Mouse (Mus musculus): Measurements from ENCODE around the gene B3galt6. TPM values are rescaled to one million over a fixed set of nuclear protein-coding genes. Genes with fewer than 3 reads are reported as not detected.

Gene B3galt6
- total RNA-seq, 1 experiment = 11.9 TPM

DNA sequence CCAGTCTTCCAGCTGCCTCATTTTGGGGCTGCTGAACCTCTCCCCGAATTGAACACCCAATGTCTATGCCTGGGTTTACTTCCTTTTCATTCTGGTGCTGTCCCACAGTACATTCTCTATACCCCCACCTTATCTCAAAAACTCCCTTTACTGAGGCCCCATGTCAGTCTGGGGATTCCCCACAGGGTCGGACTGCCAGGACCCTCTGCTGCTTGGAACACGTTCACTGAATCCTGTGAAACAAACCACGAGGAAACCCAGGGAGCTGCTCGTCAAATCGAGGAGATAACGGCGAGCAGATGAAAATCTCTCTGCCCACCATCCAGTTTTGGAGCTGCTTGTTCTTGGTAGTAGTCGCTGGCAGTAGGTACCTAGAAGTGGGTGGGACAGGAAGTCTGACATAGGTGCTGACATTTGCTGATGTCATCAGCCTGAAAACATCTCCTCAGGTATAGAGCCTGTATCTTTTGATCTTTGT is 29.5 kb upstream of the B3galt6 start:
- no peaks in the 10 kb centered on the region for H3K9me3 ChIP-seq (ENCODE audit: control insufficient read depth, insufficient read depth, low read depth, low read length)
- no peak overlapping the region for H3K4me3 ChIP-seq (ENCODE audit: insufficient read depth in 1 of 2, low read depth in 1 of 2, low read length in 2 of 2, poor library complexity in 1 of 2, severe bottlenecking in 1 of 2)
- H3K9ac ChIP-seq (ENCODE audit: insufficient read depth, low read depth, low read length, poor library complexity, severe bottlenecking) = no peak overlapping the region
- TF ChIP-seq MAFK (IDR thresholded peaks at IDR 0.05; ENCODE audit: insufficient read depth, low read depth, low read length) = no peak
- TF ChIP-seq ZNF384 (IDR thresholded peaks at IDR 0.05; ENCODE audit: low read depth, low read length) = no peak
- TF ChIP-seq CHD2 (IDR thresholded peaks at IDR 0.05; ENCODE audit: low read depth, low read length) = no peak
- TF ChIP-seq HCFC1 (IDR thresholded peaks at IDR 0.05; ENCODE audit: borderline replicate concordance, insufficient read depth, low read length) = no peak
- in situ Hi-C loops (cut with MboI; ENCODE audit: low sequenced_read_pairs in 2 of 2, unreplicated experiment in 2 of 2) = no loop called here
- no peaks in the 10 kb centered on the region for H3K36me3 ChIP-seq (ENCODE audit: control insufficient read depth, insufficient read depth, low read length, poor library complexity, severe bottlenecking)
- no peak overlapping the region for H3K27ac ChIP-seq (ENCODE audit: insufficient read depth, low read depth, low read length, poor library complexity, severe bottlenecking)
- DNase-seq (ENCODE audit: low read depth, low spot score) = no peak
- no peaks in the 10 kb centered on the region for H3K4me1 ChIP-seq (ENCODE audit: control insufficient read depth in 2 of 2, insufficient read depth in 2 of 2, low read length in 2 of 2, poor library complexity in 1 of 2)

DNA sequence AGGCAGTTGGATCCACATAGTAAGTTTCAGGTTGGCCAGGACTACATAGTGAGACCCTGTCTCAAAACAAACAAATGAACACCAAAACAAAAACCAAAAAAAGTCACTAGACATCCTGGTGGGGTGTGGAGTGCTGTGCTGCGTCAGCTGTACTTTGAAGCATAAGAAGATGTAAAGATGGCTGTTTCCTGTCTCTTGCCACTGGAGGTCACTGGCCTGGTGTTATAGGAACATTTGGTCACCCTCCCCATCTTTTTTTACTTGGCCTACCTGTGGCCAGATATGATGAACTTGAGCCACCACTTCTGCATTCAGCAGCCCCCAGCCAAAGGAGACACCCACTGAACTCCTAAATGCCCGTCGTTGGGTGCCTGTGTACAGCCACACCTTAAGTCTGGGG is 28.9 kb upstream of the B3galt6 start:
- Histone ChIP-seq H3K9ac (ENCODE audit: insufficient read depth, low read depth, low read length, poor library complexity, severe bottlenecking) (no peak overlapping the region), H3K27ac (ENCODE audit: insufficient read depth, low read depth, low read length, poor library complexity, severe bottlenecking) (no peak overlapping the region), H3K9me3 (ENCODE audit: control insufficient read depth, insufficient read depth, low read depth, low read length) (no peaks in the 10 kb centered on the region), H3K4me1 (ENCODE audit: control insufficient read depth in 2 of 2, insufficient read depth in 2 of 2, low read length in 2 of 2, poor library complexity in 1 of 2) (no peaks in the 10 kb centered on the region), H3K36me3 (ENCODE audit: control insufficient read depth, insufficient read depth, low read length, poor library complexity, severe bottlenecking) (no peaks in the 10 kb centered on the region), H3K4me3 (ENCODE audit: insufficient read depth in 1 of 2, low read depth in 1 of 2, low read length in 2 of 2, poor library complexity in 1 of 2, severe bottlenecking in 1 of 2) (no peak overlapping the region)
- in situ Hi-C loops (cut with MboI; ENCODE audit: low sequenced_read_pairs in 2 of 2, unreplicated experiment in 2 of 2) = no loop called here
- TF ChIP-seq ZNF384 (IDR thresholded peaks at IDR 0.05; ENCODE audit: low read depth, low read length) = no peak
- no peak for TF ChIP-seq CHD2 (IDR thresholded peaks at IDR 0.05; ENCODE audit: low read depth, low read length)
- no peak for TF ChIP-seq ZC3H11A (IDR thresholded peaks at IDR 0.05; ENCODE audit: borderline replicate concordance, low read depth, low read length)
- TF ChIP-seq HCFC1 (IDR thresholded peaks at IDR 0.05; ENCODE audit: borderline replicate concordance, insufficient read depth, low read length) = no peak
- no peak for TF ChIP-seq MAFK (IDR thresholded peaks at IDR 0.05; ENCODE audit: insufficient read depth, low read depth, low read length)
- no peak for DNase-seq (ENCODE audit: low read depth, low spot score)

DNA sequence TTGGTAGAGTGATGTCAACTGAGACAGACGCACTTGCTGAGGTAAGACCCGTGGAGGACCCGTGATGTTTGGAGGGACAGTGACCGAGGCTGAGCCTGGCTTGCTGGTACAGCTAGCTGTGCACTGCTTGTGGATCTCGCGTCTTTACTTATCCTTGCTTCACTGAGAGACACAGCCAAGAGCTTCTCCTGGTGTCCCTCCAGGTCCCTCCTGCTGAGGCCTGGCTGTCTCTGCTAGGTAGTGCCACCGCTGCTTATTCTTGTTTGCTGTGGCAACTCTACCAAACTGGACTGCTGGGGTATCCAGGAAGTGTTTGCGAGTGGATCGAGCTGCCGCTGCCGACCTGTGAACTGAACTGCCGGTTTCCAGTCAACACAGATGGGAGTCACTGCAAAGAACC is 27.3 kb upstream of the B3galt6 start:
- TF ChIP-seq MAFK (IDR thresholded peaks at IDR 0.05; ENCODE audit: insufficient read depth, low read depth, low read length) (no peak), CHD2 (IDR thresholded peaks at IDR 0.05; ENCODE audit: low read depth, low read length) (no peak), HCFC1 (IDR thresholded peaks at IDR 0.05; ENCODE audit: borderline replicate concordance, insufficient read depth, low read length) (no peak), ZNF384 (IDR thresholded peaks at IDR 0.05; ENCODE audit: low read depth, low read length) (no peak)
- Histone ChIP-seq H3K9me3 (ENCODE audit: control insufficient read depth, insufficient read depth, low read depth, low read length) (no peaks in the 10 kb centered on the region), H3K36me3 (ENCODE audit: control insufficient read depth, insufficient read depth, low read length, poor library complexity, severe bottlenecking) (no peaks in the 10 kb centered on the region), H3K4me3 (ENCODE audit: insufficient read depth in 1 of 2, low read depth in 1 of 2, low read length in 2 of 2, poor library complexity in 1 of 2, severe bottlenecking in 1 of 2) (no peak overlapping the region), H3K9ac (ENCODE audit: insufficient read depth, low read depth, low read length, poor library complexity, severe bottlenecking) (no peak overlapping the region), H3K27ac (ENCODE audit: insufficient read depth, low read depth, low read length, poor library complexity, severe bottlenecking) (no peak overlapping the region), H3K4me1 (ENCODE audit: control insufficient read depth in 2 of 2, insufficient read depth in 2 of 2, low read length in 2 of 2, poor library complexity in 1 of 2) (no peaks in the 10 kb centered on the region)
- in situ Hi-C loops (cut with MboI; ENCODE audit: low sequenced_read_pairs in 2 of 2, unreplicated experiment in 2 of 2) = no loop called here
- DNase-seq (ENCODE audit: low read depth, low spot score) = no peak

DNA sequence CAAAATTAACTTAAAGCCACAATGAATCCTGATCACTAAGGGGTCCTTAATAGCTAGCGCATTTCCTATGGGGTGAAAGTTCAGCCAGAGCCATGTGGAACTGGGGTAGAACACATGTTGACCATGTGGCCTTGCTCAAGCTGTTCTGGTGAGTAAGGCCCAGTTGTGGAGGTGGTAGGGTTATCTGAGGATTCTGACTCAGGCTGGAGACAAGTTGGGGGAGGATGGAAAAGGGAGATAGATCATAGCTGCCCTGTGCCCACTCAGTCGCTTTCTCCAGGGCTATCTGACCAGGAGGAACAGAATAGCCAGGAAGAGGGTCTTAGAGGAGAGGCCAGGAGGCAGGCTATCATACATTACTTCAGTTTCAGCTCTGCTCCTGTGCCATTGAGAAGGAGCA is 22.0 kb upstream of the B3galt6 start:
- H3K9me3 ChIP-seq (ENCODE audit: control insufficient read depth, insufficient read depth, low read depth, low read length) = no peaks in the 10 kb centered on the region
- no peak overlapping the region for H3K27ac ChIP-seq (ENCODE audit: insufficient read depth, low read depth, low read length, poor library complexity, severe bottlenecking)
- TF ChIP-seq MAFK (IDR thresholded peaks at IDR 0.05; ENCODE audit: insufficient read depth, low read depth, low read length) (no peak), ZNF384 (IDR thresholded peaks at IDR 0.05; ENCODE audit: low read depth, low read length) (no peak), CHD2 (IDR thresholded peaks at IDR 0.05; ENCODE audit: low read depth, low read length) (no peak), HCFC1 (IDR thresholded peaks at IDR 0.05; ENCODE audit: borderline replicate concordance, insufficient read depth, low read length) (no peak), ZC3H11A (IDR thresholded peaks at IDR 0.05; ENCODE audit: borderline replicate concordance, low read depth, low read length) (no peak)
- no peak overlapping the region for H3K4me3 ChIP-seq (ENCODE audit: insufficient read depth in 1 of 2, low read depth in 1 of 2, low read length in 2 of 2, poor library complexity in 1 of 2, severe bottlenecking in 1 of 2)
- H3K9ac ChIP-seq (ENCODE audit: insufficient read depth, low read depth, low read length, poor library complexity, severe bottlenecking) = no peak overlapping the region
- peaks cover 17% of the 10 kb centered on the region for H3K36me3 ChIP-seq (ENCODE audit: control insufficient read depth, insufficient read depth, low read length, poor library complexity, severe bottlenecking)
- in situ Hi-C loops (cut with MboI; ENCODE audit: low sequenced_read_pairs in 2 of 2, unreplicated experiment in 2 of 2) = no loop called here
- H3K4me1 ChIP-seq (ENCODE audit: control insufficient read depth in 2 of 2, insufficient read depth in 2 of 2, low read length in 2 of 2, poor library complexity in 1 of 2) = 0 out of 4 replicates have a peak, but pooled peaks cover 0 to 3% of the 10 kb centered on the region in 2 experiments
- DNase-seq (ENCODE audit: low read depth, low spot score) = no peak

DNA sequence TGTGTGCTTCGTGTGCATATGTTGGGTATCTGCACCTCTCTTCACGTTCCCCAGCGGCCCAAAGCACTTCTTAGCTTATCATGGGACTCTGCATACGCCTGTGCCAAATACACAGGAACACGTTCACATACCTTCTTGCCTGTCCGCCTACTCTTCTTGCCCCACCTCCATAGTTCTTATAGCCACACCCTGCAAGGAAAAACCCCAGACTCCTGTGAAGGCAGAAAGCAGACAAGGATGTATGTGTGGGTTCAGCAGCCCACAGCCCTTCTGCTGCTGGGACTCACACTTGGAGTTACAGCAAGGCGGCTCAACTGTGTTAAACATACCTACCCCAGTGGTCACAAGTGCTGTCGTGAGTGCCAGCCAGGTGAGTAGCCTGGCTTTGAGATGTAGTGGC is 21.2 kb upstream of the B3galt6 start, which contains the start of gene Tnfrsf4:
TSS of gene Tnfrsf4 (plus strand) at position 207 of the 400 bp plus-strand sequence.
- H3K36me3 ChIP-seq (ENCODE audit: control insufficient read depth, insufficient read depth, low read length, poor library complexity, severe bottlenecking) = peaks cover 25% of the 10 kb centered on the region

More for the DNA sequence above, 21.2 kb upstream of the B3galt6 start, which contains the start of gene Tnfrsf4:
- in situ Hi-C loops (cut with MboI; ENCODE audit: low sequenced_read_pairs in 2 of 2, unreplicated experiment in 2 of 2) = no loop called here
- Histone ChIP-seq H3K27ac (ENCODE audit: insufficient read depth, low read depth, low read length, poor library complexity, severe bottlenecking) (no peak within 1 kb of the TSS), H3K9ac (ENCODE audit: insufficient read depth, low read depth, low read length, poor library complexity, severe bottlenecking) (no peak within 1 kb of the TSS), H3K9me3 (ENCODE audit: control insufficient read depth, insufficient read depth, low read depth, low read length) (no peaks in the 10 kb centered on the region), H3K4me3 (ENCODE audit: insufficient read depth in 1 of 2, low read depth in 1 of 2, low read length in 2 of 2, poor library complexity in 1 of 2, severe bottlenecking in 1 of 2) (no peak within 1 kb of the TSS), H3K4me1 (ENCODE audit: control insufficient read depth in 2 of 2, insufficient read depth in 2 of 2, low read length in 2 of 2, poor library complexity in 1 of 2) (0 out of 4 replicates have a peak, but pooled peaks cover 0 to 3% of the 10 kb centered on the region in 2 experiments)
- DNase-seq (ENCODE audit: low read depth, low spot score) = no peak
- TF ChIP-seq ZC3H11A (IDR thresholded peaks at IDR 0.05; ENCODE audit: borderline replicate concordance, low read depth, low read length) = no peak
- no peak for TF ChIP-seq ZNF384 (IDR thresholded peaks at IDR 0.05; ENCODE audit: low read depth, low read length)
- TF ChIP-seq HCFC1 (IDR thresholded peaks at IDR 0.05; ENCODE audit: borderline replicate concordance, insufficient read depth, low read length) = no peak
- no peak for TF ChIP-seq CHD2 (IDR thresholded peaks at IDR 0.05; ENCODE audit: low read depth, low read length)
- TF ChIP-seq MAFK (IDR thresholded peaks at IDR 0.05; ENCODE audit: insufficient read depth, low read depth, low read length) = no peak

Data from ES-E14 (cell line).